Mouse (Mus musculus) midbrain, embryonic 10.5 days (tissue): ENCODE results near the gene Il2rg. TPM values are rescaled to one million over a fixed set of nuclear protein-coding genes. Genes with fewer than 3 reads are reported as not detected.

Experiments used
- DNase-seq: peaks from one replicate; pipeline ENCODE4 v3.0.0-alpha.2; 2017; ENCODE audit warnings: low spot score
- H3K27ac ChIP-seq: fragments of 300-500 bp; sonication (generic); replicated peaks from 2 replicates; pipeline ENCODE4 v1.5.1; 2016; ENCODE audit warnings: mild to moderate bottlenecking
- H3K27me3 ChIP-seq: fragments of 300-500 bp; sonication (generic); 2 replicates; pipeline ENCODE4 v1.6.1; 2016; ENCODE audit warnings: low read depth, mild to moderate bottlenecking; ENCODE audit not compliant: poor library complexity, severe bottlenecking
- H3K36me3 ChIP-seq: fragments of 300-500 bp; sonication (generic); 2 replicates; pipeline ENCODE4 v1.6.1; 2016; ENCODE audit warnings: mild to moderate bottlenecking, moderate library complexity
- H3K4me1 ChIP-seq: fragments of 300-500 bp; sonication (generic); 2 replicates; pipeline ENCODE4 v1.6.1; 2016
- H3K4me3 ChIP-seq: fragments of 300-500 bp; sonication (generic); 2 replicates; pipeline ENCODE4 v1.5.1; 2016; ENCODE audit warnings: mild to moderate bottlenecking, moderate library complexity
- H3K9me3 ChIP-seq: fragments of 300-500 bp; sonication (generic); replicated peaks from 2 replicates; pipeline ENCODE4 v1.6.1; 2016; ENCODE audit warnings: mild to moderate bottlenecking
- WGBS: fragments of 180-500 bp; shearing (Covaris S2); methylation state at CpG from one replicate; pipeline ENCODE4 v1.1.7; 2016; 5-methylcytosine and 5-hydroxymethylcytosine counted together
- polyA plus RNA-seq: library from polyadenylated mRNA; unstranded; fragments of >200 nt; fragmentation: Nextera tagmentation; extraction: Ambion mirVana; gene quantifications from 2 replicates; pipeline ENCODE4 v1.2.1, GENCODE M21; 2016

Gene Il2rg
- 3.0 and 4.1 TPM in 2 replicates for polyA plus RNA-seq

DNA sequence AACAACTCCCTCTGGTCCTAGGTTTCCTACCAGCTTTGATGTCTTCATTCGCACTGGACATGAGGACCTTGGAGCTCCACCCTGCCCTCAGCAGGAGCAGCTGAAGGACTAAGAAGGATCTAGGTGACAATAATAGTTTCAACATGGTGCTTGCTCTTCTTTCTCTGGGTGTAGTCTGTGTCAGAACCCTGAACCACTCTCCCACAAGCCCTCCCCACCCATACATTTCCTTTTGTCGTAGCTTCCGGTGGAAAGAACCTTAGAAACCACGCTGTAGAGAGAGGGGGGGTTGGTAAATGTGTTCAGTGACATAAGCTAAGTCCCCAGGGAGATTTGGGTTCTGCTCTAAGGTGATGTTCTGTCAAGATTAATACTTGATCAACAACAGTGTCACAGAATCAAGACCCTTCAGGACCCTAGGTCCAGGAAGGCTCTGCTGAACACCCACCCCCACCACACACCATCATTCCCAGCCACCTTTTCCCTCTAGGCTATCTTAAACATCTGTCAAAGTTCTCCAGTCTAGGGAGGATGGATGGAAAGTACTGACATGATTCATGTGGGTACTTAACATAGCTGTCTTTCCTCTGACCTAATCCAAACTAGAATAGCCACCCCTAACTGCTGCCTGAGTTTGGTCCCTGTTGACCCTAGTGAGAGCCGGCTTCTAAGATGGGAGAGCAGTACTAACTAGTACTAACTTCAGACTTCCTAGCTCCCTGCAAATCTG lies at the start of gene Il2rg:
Gene Il2rg (minus strand): TSS at position 231 of the 730 bp plus-strand sequence.
- no peak within 1 kb of the TSS for H3K4me3 ChIP-seq
- H3K36me3 ChIP-seq: no peaks in the 10 kb centered on the region
- no peak for DNase-seq
- 0 out of 2 replicates have a peak, but pooled peaks cover under 1% of the 10 kb centered on the region for H3K4me1 ChIP-seq
- no peak within 1 kb of the TSS for H3K27ac ChIP-seq
- H3K9me3 ChIP-seq: no peaks in the 10 kb centered on the region
- peaks cover 80% of the 10 kb centered on the region for H3K27me3 ChIP-seq
- WGBS: 87% methylated on average over 5 of the region's 5 CpGs

DNA sequence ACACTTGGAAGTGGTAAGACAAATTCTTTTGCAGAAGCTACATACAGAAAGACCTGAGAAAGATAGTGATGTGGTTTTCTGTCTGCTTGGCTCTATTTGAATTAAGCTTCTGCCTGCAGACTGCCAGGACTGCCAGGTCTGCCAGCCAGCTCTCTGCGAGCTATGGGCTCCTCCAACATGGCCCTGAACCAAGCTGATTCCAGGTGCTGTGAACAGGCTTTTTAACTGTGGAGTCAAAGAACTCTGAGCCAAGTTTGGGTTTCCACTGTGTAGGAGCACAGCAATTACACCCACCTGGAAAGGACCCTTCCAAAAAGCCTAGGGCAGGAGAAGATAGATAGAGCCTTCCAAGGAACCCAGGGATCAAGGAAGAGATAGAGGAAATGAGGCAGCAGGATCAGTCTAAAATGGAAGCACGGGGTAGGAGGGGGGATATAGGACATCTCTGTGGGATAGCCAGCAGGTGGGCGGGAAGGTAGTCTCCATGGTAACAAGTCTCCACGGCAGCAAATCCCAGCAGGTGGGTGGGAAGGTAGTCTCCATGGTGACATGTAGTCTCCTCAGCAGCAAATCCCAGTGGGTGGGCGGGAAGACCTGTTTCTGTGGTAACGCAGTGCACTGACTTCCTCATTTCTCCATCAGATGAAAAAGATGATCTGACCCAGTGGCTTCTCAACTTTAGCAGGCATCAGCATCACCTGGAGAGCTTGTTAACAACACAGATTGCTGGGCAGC lies 45.7 kb upstream of the Il2rg start:
- DNase-seq: peak; percentile 44

DNA sequence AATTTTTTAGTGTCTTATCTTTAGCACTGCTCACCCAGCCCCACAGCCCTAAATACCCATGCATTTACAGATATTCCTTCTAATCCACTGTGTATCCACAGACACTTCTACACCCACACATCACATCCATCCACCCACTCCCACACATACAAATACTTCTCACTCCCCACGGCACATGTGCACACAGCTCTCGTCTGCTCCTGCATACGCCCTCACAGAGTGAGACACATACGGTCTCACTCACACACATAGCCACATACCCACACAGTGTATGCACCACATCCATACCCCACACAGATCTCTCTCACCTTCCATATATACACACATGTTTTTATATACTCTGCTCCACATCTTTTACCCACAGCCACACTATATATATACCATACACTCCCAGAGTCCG lies 41.2 kb upstream of the Il2rg start:
- Histone ChIP-seq H3K4me1 (peaks cover 26% of the 10 kb centered on the region), H3K36me3 (peaks cover 25% of the 10 kb centered on the region), H3K9me3 (no peaks in the 10 kb centered on the region), H3K27me3 (peaks cover 95% of the 10 kb centered on the region), H3K4me3 (no peak overlapping the region), H3K27ac (no peak overlapping the region)
- 96% methylated on average over 5 of the region's 5 CpGs for WGBS
- no peak for DNase-seq

More for the DNA sequence above, 45.7 kb upstream of the Il2rg start:
- 37% methylated on average over 6 of the region's 6 CpGs for WGBS
- no peak overlapping the region for H3K4me3 ChIP-seq
- no peaks in the 10 kb centered on the region for H3K9me3 ChIP-seq
- peaks cover 94% of the 10 kb centered on the region for H3K27me3 ChIP-seq
- no peak overlapping the region; the same call in 1 of the 2 replicates for H3K27ac ChIP-seq
- H3K4me1 ChIP-seq: peaks cover 14% of the 10 kb centered on the region
- peaks cover 36% of the 10 kb centered on the region for H3K36me3 ChIP-seq

DNA sequence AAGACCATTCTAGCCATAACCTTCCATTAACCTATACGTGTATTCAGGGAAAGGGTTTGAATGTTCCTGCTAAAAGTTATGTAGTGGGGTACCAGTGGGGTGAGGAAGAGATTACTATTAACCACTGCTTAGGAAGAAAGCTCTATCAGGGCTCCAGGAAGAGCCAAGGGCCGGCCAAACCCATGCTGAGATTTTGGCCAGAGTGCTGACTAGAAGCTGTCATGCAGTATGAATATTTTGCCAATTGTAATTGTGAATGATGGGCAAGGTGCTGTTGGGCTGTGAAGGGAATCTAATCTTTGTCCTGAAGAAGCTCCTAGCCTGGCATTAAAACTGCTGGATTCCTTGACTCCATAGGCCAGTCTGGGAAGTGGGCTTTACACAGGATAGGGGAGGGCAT lies 36.6 kb upstream of the Il2rg start:
- 29% methylated on average over 2 of the region's 2 CpGs for WGBS
- DNase-seq: no peak
- Histone ChIP-seq H3K36me3 (peaks cover 5% of the 10 kb centered on the region; the same call in 1 of the 2 replicates), H3K4me1 (peaks cover 59% of the 10 kb centered on the region), H3K27ac (peak overlapping the region; percentile 82; the same call in 1 of the 2 replicates), H3K9me3 (no peaks in the 10 kb centered on the region), H3K27me3 (peaks cover 98% of the 10 kb centered on the region), H3K4me3 (no peak overlapping the region)

DNA sequence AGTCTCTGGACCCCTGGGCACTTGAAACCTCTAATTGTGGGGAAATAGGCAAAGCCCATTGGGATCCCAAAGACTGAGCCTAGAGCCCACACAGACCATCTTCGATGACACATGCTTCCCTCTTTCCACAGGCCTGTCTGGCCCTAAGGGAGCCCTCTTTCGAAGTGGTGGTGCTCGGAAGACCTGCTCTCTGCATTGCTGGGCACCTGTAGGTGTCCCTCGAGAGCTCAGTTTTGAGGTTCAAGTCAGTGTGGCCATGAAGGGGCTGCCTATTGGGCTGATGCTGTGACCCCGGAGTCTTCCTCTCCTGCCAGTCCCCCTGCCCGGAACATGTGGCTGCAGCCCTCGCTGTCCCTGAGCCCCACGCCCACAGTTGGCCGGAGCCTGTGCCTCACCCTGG lies 33.6 kb upstream of the Il2rg start:
- 64% methylated on average over 9 of the region's 9 CpGs for WGBS
- peaks cover 99% of the 10 kb centered on the region for H3K27me3 ChIP-seq
- DNase-seq: no peak
- H3K4me3 ChIP-seq: peak overlapping the region; percentile 28; the same call in 1 of the 2 replicates
- H3K36me3 ChIP-seq: peaks cover 14% of the 10 kb centered on the region
- H3K27ac ChIP-seq: peak overlapping the region; percentile 82
- H3K9me3 ChIP-seq: no peaks in the 10 kb centered on the region
- peaks cover 71% of the 10 kb centered on the region for H3K4me1 ChIP-seq

DNA sequence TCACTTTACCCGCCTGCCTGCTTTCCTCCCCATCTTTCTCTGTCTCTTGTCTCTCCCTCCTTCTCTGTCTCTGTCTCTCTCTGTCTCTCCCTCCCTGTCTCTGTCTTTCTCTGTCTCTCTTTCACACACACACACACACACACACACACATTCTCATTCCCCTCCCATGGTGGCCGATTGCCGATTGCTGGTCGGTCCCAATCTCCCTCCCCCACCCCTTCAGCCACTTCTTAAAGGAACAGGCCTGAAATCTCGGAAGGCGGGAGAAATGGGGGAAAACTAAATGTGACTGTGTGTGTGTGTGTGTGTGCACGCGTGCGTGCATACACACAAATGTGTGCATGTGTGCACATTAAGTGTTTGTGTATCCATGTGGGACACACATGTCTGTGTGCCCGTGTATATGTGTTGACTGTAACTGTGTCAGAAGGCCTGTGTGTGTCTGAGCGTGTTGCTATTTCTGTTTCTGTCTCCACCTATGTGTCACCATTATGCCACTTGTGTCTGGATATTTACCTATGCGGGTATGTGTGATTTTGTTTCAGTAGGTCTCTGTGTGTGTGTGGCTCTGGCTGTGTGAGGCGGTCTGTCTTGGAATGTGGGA lies 32.5 kb upstream of the Il2rg start:
- peak overlapping the region; percentile 82 for H3K27ac ChIP-seq
- WGBS: 25% methylated on average over 13 of the region's 13 CpGs
- peak; percentile 53 for DNase-seq
- peaks cover 69% of the 10 kb centered on the region for H3K4me1 ChIP-seq
- H3K4me3 ChIP-seq: peak overlapping the region; percentile 54
- no peaks in the 10 kb centered on the region for H3K9me3 ChIP-seq
- peaks cover 25% of the 10 kb centered on the region for H3K36me3 ChIP-seq
- H3K27me3 ChIP-seq: peaks cover 99% of the 10 kb centered on the region

DNA sequence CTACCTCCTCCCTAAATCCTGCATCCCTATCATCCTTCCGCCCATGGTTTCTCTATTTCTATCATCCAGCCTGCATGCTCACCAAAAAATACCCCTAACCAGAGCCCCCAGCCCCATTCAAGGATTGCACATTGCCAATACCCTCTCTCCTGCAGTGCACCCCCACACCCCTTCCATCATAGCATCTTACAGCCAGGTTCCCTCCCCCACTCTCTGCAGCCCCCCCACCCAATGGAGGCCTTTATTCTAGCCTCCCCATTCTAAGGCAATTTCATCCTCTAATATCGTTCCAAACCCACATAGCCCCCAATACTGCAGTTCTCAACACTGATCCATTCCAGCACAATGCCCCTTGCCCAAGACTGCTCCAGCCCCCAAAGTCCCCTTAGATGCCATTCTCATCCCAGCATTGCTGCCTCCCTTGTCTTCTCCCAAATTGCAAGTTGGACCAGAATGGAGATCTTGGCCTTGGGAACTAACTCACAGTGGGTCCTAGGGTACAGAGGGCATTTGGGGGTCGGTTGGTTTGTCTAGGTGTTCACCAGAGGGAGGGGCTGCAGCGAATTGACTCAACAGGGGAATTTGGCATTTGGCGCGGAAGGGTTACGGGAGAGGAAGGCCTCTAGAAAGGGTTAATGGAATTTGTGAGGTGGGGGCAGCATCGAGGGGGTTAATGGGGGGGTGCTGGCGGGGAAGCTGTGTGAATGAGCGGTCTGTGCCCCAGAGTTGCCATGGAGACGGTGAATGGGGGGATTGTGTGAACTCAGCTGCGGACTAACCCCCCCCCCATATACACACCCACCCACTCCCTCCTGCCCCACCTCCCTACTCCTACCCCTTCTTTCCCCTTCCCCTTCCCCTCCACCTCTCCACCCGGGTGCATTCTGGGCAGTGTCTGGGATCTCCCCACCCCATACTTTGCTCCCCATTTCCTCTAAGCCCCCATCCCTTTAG lies 31.7 kb upstream of the Il2rg start:
- H3K27ac ChIP-seq: peak overlapping the region; percentile 82
- DNase-seq: peak; percentile 62
- H3K4me1 ChIP-seq: peaks cover 62% of the 10 kb centered on the region
- peak overlapping the region; percentile 54 for H3K4me3 ChIP-seq
- WGBS: 20% methylated on average over 9 of the region's 13 CpGs
- H3K9me3 ChIP-seq: no peaks in the 10 kb centered on the region
- H3K36me3 ChIP-seq: peaks cover 32% of the 10 kb centered on the region
- H3K27me3 ChIP-seq: peaks cover 99% of the 10 kb centered on the region

DNA sequence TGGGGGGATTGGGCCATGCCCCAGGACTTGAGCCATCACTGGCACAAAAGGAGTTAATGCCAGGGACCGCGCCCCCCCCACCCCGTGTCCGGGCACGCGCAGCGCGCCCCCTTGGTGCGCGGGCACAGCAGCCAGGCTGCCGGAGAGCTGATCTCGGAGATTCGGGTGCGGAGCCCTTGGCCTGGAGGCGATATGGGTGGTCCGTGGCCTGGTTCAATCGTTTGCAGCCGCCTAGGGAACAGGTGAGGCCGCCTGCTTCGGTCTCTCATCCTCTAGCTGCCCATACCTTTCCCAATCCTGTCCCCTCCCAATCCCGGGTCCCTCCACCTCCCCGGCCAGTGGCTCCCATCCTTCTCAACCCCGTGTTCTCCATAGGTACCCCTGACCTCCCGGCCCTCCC lies 31.0 kb upstream of the Il2rg start, which contains the start of gene Nlgn3:
Gene Nlgn3 (plus strand): TSS at position 114 of the 400 bp plus-strand sequence.
- H3K27ac ChIP-seq: peak within 1 kb of the TSS; percentile 82
- peak within 1 kb of the TSS; percentile 54 for H3K4me3 ChIP-seq
- 18% methylated on average over 22 of the region's 24 CpGs for WGBS
- peak; percentile 39 for DNase-seq
- H3K4me1 ChIP-seq: peaks cover 55% of the 10 kb centered on the region
- no peaks in the 10 kb centered on the region for H3K9me3 ChIP-seq
- peaks cover 39% of the 10 kb centered on the region for H3K36me3 ChIP-seq
- peaks cover 98% of the 10 kb centered on the region for H3K27me3 ChIP-seq

DNA sequence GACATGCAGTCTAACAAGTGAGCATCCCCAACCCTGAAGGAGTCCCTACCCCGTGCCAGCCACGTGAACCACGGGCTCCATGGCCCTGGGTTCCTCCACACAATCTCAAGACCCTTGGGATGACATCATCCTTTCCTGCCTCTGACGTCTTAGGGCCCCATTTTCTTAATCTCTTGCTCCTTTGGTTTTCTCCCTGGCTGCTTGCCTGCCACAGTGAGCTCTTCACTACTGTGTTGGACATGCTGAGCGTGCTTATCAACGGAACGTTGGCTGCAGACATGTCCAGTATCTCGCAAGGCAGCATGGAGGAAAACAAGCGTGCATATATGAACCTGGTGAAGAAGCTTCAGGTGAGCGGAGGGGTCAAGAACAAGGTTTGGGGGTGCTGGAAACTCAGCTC lies 22.1 kb upstream of the Il2rg start:
- H3K9me3 ChIP-seq: no peaks in the 10 kb centered on the region
- 94% methylated on average over 10 of the region's 10 CpGs for WGBS
- no peak overlapping the region for H3K4me3 ChIP-seq
- H3K27me3 ChIP-seq: peaks cover 89% of the 10 kb centered on the region
- no peak overlapping the region for H3K27ac ChIP-seq
- peaks cover 100% of the 10 kb centered on the region for H3K36me3 ChIP-seq
- DNase-seq: no peak
- H3K4me1 ChIP-seq: no peaks in the 10 kb centered on the region

DNA sequence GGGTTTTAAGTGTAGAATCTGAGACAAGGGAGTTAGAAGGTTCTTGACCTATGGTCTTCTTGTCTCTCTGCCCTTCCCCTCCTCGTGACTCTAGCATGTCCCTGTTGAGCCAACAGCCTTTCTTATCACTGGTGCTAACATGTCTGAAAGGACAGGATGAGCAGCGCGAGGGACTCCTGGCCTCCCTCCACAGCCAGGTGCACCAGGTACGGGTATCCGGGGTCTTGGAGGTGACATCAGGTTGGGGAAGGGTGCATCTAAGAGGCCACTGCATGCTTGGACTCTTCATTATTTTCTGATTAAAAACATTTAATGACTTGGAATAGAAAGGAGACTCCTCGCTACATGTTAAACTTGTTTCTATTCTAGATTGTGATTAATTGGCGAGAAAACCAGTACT lies 21.0 kb upstream of the Il2rg start:
- Histone ChIP-seq H3K4me3 (no peak overlapping the region), H3K27ac (no peak overlapping the region), H3K27me3 (peaks cover 89% of the 10 kb centered on the region), H3K9me3 (no peaks in the 10 kb centered on the region), H3K4me1 (no peaks in the 10 kb centered on the region), H3K36me3 (peaks cover 100% of the 10 kb centered on the region)
- DNase-seq: no peak
- WGBS: 92% methylated on average over 7 of the region's 7 CpGs

DNA sequence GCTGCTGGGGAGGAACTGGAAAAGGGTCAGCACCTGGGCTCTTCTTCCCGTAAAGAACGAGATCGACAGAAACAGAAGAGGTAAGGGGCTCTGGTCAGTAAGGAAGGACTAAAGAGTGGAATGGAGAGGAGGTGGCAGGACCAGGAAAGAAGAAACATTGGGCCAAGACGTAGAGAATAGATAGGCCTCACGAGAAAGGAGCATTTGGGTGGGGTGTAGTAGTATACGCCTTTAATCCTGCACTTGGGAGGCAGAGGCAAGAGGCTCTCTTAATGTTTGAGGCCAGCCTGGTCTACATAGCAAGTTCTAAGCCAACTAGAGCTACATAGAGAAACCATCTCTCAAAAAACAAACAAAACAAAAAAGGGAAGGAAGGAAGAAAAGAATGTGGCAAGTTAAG lies 20.4 kb upstream of the Il2rg start:
- Histone ChIP-seq H3K27me3 (peaks cover 88% of the 10 kb centered on the region), H3K36me3 (peaks cover 100% of the 10 kb centered on the region), H3K4me1 (no peaks in the 10 kb centered on the region), H3K9me3 (no peaks in the 10 kb centered on the region), H3K4me3 (no peak overlapping the region), H3K27ac (no peak overlapping the region)
- WGBS: 94% methylated on average over 6 of the region's 6 CpGs
- no peak for DNase-seq

DNA sequence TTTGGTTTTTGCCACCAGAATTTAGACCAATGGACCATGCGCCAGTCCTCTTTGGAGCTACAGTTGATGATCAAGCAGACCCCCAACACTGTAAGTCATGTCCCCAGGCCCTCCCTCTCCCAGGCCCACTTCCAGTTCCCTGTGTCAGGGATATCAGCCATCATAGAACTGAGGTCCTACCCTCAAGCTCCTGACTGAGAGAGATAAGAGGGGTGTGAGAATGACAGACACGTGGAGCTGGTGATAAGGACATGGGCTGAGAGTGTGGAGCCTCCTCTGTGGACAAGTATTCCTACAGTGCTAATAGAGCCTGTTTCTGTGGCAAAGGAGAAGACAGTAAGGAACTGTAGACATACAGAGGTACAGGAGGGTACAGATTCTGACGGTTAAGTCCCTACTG lies 19.5 kb upstream of the Il2rg start:
- no peak overlapping the region for H3K4me3 ChIP-seq
- no peak overlapping the region for H3K27ac ChIP-seq
- DNase-seq: no peak
- peaks cover 88% of the 10 kb centered on the region for H3K27me3 ChIP-seq
- H3K9me3 ChIP-seq: no peaks in the 10 kb centered on the region
- H3K4me1 ChIP-seq: no peaks in the 10 kb centered on the region
- H3K36me3 ChIP-seq: peaks cover 100% of the 10 kb centered on the region
- WGBS: 84% methylated on average over 3 of the region's 3 CpGs
